Mouse (Mus musculus) spleen, adult 2 months (tissue): Measurements from ENCODE around the gene Ppil4.

ENCODE experiments used
- CTCF ChIP-seq: fragments of 200-500 bp; IDR thresholded peaks from 2 replicates; pipeline ENCODE4 v1.5.1; 2011; ENCODE audit warnings: mild to moderate bottlenecking, inconsistent platforms; ENCODE audit not compliant: insufficient read depth, insufficient read length, insufficient replicate concordance; ENCODE audit errors: extremely low read depth
- POLR2A ChIP-seq: fragments of 200-500 bp; IDR thresholded peaks from 2 replicates; pipeline ENCODE4 v1.6.1; 2011; ENCODE audit warnings: low read depth, low read length, inconsistent platforms

- TF ChIP-seq CTCF (no peak), POLR2A (no peak)
Observed at GRCm38 (mm10) chr10:7866762-7867665, 74.3 kb downstream of the Ppil4 start.
